Mouse (Mus musculus): ENCODE results near the gene Nme4.

Nme4 gene

DNA sequence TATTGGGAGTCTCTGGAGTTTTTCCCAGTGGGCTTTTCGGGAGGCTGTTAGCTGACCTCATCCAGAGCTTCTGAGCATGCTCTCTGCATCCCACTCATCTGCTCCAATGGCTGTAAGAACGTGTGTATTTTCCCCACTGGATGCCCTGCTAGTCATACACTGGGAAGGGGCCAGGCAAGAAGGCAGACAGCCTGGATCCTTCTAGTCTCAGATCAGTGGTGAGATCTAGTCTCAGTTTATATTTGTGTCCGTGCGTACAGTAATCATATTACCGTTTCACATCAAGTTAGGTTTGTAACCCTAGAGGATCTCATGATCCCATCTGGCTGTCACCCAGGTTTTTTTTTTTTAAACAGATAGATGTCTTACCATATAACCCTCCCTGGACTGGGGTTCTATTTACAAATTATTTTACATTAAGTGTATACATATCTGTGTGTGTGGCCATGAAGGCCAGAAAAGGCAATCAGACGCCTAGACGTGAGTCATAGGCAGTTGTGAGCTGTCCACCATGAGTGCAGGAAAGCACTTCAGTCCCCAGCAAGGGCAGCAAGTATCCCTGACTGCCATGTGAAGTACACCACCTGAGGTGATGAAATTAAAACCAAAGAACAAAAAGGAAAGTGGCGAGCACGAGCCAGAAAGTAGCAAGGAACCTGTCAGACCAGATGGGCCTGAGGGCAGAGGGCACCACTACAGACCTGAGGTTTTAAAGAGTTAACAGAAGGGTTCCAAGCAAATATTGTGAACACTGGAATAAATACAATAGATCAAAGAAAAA lies 37.4 kb downstream of the Nme4 start:
- DNase-seq = no peak

DNA sequence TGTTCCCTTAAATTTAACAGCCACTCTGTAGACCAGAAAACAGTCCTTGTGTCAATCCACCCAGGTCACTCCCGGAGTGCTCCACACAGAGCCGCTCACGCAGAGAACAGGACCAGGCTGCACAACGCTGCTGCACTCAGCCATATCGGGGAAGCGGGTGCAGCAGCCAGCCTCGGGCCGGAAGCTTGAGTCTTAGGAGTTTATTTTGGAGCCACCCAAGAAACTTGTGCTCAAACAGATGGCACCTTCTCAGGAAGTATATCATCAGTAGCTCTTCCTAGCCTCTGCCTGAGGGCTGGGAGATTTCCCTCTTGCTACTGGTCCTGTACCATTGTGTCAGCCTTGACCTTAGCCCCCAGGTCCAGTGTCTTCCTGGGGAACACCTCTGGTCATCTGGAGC lies 38.1 kb downstream of the Nme4 start:
- DNase-seq = no peak

GRCm38 (mm10) chr17:26055164-26055563 lies 40.2 kb downstream of the Nme4 start:
- no peak for DNase-seq

DNA sequence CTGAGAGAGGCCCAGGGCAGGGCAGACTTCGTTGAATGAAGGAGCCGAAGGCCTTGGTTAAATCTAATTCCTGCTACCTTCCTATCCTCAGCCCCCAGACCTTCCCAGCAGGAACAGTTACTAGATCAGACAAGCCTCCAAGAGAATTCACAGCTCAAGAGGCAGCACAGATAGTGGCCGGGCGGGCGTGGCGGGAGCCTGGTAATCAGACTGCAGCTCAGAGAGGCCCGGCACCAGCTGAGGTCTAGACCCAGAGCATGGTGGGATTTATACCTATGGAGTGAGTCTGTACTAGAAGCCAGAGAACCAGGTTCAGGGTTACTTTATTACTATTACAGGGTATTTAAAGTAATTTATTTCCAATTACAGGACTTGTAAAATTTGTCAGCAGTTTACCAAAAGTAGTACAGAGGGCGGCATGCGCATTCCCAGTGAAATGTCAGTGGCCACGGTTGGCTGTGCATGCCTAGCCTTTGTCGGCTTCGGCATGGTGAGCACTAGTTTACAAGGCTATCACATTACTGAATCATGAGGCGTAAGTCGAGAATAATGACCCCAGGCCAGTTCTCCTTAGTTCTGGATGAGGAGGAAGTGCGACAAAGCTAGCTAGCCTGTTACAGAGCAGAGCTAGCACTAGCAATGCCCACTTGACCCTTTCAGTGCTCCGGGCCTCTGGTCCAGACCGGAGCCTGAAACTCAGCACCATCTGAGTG lies 41.1 kb downstream of the Nme4 start:
- no peak for DNase-seq

DNA sequence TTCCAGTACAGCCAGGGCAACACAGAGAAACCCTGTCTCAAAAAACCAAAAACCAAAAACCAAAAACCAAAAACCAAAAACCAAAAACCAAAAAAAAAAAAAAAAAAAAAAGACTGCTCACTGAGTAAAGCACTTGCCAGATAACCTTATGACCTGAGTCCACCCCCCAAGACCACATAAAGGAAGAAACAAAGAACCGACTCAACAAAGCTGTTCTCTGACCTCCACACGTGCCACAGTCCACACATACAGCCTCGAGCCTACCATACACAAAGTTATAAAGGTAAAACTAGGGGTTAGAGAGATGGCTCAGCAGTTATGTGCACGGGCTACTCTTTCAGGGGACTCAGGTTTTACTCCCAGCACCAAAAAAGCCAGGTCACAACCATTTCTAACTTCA lies 42.7 kb downstream of the Nme4 start:
- DNase-seq = no peak

GRCm38 (mm10) chr17:26052074-26052473 lies 43.3 kb downstream of the Nme4 start:
- no peak for DNase-seq

- no peak for DNase-seq
These were observed 47.3 kb downstream of the Nme4 start for GRCm38 (mm10) chr17:26048118-26048517.

- no peak for DNase-seq
These were observed 49.0 kb downstream of the Nme4 start for GRCm38 (mm10) chr17:26046253-26046997.

GRCm38 (mm10) chr17:26045285-26045684 lies 50.1 kb downstream of the Nme4 start:
- DNase-seq = no peak

DNA sequence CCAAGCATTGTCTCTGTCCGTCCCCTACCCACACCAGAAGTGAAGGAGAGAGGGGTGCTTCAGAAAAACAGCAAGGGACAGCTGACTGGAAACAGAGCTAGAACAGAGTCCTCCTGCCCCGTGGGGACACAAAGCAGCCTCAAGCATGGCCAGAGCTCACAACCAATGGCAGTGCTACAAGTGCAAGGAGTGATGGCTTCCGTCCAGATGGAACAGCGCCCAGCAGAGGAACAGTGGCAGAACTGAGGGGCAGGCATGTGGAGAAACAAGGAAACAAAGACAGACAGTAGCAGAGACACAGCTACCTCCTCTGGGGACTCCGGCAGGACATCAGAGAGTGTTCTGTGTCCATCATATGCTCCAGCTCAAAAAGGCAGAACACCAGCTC lies 52.2 kb downstream of the Nme4 start:
- DNase-seq = peak; percentile 96

- peak; percentile 87 for DNase-seq
These were observed 52.7 kb downstream of the Nme4 start for GRCm38 (mm10) chr17:26042599-26043248.
